Mouse (Mus musculus): ENCODE results near the gene Ifrd2.

GRCm38 (mm10) chr9:107551117-107551889 lies 36.1 kb upstream of the Ifrd2 start, which contains the start of gene Rassf1:
- TF ChIP-seq POLR2A (IDR thresholded peaks at IDR 0.05; ENCODE audit: low read depth, low read length) (no peak), CTCF (IDR thresholded peaks at IDR 0.05; ENCODE audit: extremely low read depth, insufficient read length, insufficient replicate concordance, low read depth, low read length) (no peak)

All from small intestine, adult 2 months (tissue).